Mouse (Mus musculus) cortical plate, adult 2 months (tissue): ENCODE measurements at regions not wholly inside any gene's neighbourhood (a gene's known extent, or its start where the extent isn't known, plus 50 kb on each side); places are given as distances from the start of the nearest gene placed in this dataset.

Source experiments
- CTCF ChIP-seq: fragments of 200-500 bp; IDR thresholded peaks from 2 replicates; pipeline ENCODE4 v1.5.1; 2011; ENCODE audit warnings: mild to moderate bottlenecking, control low read depth, low read length; ENCODE audit not compliant: insufficient read depth; ENCODE audit errors: extremely low read depth
- POLR2A ChIP-seq: fragments of 200-500 bp; IDR thresholded peaks from 2 replicates; pipeline ENCODE4 v1.6.1; 2011; ENCODE audit warnings: mild to moderate bottlenecking, low read length, control low read depth; ENCODE audit not compliant: insufficient read depth; ENCODE audit errors: extremely low read depth

GRCm38 (mm10) chr6:99942958-99943357, 216.8 kb upstream of the Prok2 start:
- TF ChIP-seq POLR2A (no peak), CTCF (no peak)
